Mouse (Mus musculus): ENCODE data around the gene Syp.

GRCm38 (mm10) chrX:7604879-7605574 is 33.2 kb upstream of the Syp start, which contains the start of gene Ccdc22:
- TF ChIP-seq CTCF (IDR thresholded peaks at IDR 0.05; ENCODE audit: extremely low read depth, insufficient read depth, low read length) (no peak), POLR2A (IDR thresholded peaks at IDR 0.05; ENCODE audit: extremely low read depth, insufficient read depth, low read length) (peak; percentile 55; the same call in 1 of the 2 replicates)
